In genomic region chr10:39597116-39597791, GRCm38 (mm10) we compare ENCODE assay signal across 16 mouse cellular contexts. TPM values are rescaled to one million over a fixed set of nuclear protein-coding genes. Genes with fewer than 3 reads are reported as not detected.
DNase-seq lines count a peak whose midpoint lies in the region; ATAC-seq and TF ChIP-seq lines count a peak whose summit lies in the region.
"Had no signal": no experiment of that assay in that cellular context is flagged by ENCODE, and none has a peak within 500 bp of the region (broad histone marks: within the 10 kb centered on the region; RNA-seq: fewer than 3 reads in every experiment).

No protein-coding gene starts in this region.

- 0 out of 2 replicates have a peak, but pooled peaks have one; percentile 21 for ATAC-seq in lung, embryonic 14.5 days (ENCODE audit: insufficient read depth)
- no peak; the same call in 1 of the 2 replicates for ATAC-seq in embryonic facial prominence, embryonic 15.5 days (ENCODE audit: insufficient number of reproducible peaks, low FRiP score, low TSS enrichment, low read depth)
- ATAC-seq in hindbrain, postnatal 0 days, result peak; percentile 48
- peak; percentile 62 for ATAC-seq in neural tube, embryonic 14.5 days (ENCODE audit: low read depth)
- ATAC-seq: activated CD4-positive, CD25-positive, alpha-beta regulatory T cell, adult 4 months; inflammation-experienced regulatory T-cells, adult 6 months had no signal

- no peak overlapping the region for H3K4me2 ChIP-seq in lung, embryonic 14.5 days
- no peak overlapping the region for H3K4me2 ChIP-seq in embryonic facial prominence, embryonic 15.5 days (replicated peaks)
- no peak overlapping the region for H3K4me2 ChIP-seq in hindbrain, postnatal 0 days (ENCODE audit: low read depth, low read length)
- no peak overlapping the region for H3K4me2 ChIP-seq in neural tube, embryonic 14.5 days (ENCODE audit: low read depth, low read length)
- H3K4me2 ChIP-seq: liver, embryonic 11.5 days had no signal

- peak; percentile 57 for DNase-seq in lung, embryonic 14.5 days
- DNase-seq in lung, postnatal 36 days, result no peak
- DNase-seq in hindbrain, postnatal 0 days (ENCODE audit: low spot score), result no peak
- DNase-seq in T-cell, adult 2 months (ENCODE audit: low spot score), result no peak
- no peak for DNase-seq in urinary bladder, postnatal 14 days (ENCODE audit: low spot score)
- no peak for DNase-seq in urinary bladder, postnatal 25 days (ENCODE audit: low spot score)
- DNase-seq: cerebellum, adult 18-20 months; gastrocnemius, postnatal 36 days; kidney, postnatal 36 days; retina, postnatal 1 day; spleen, adult 18-20 months had no signal

- H3K27ac ChIP-seq in lung, embryonic 14.5 days (ENCODE audit: low read depth), result peak overlapping the region; percentile 54; the same call in 1 of the 2 replicates
- H3K27ac ChIP-seq in embryonic facial prominence, embryonic 15.5 days (replicated peaks), result peak overlapping the region; percentile 70
- H3K27ac ChIP-seq in hindbrain, postnatal 0 days, result peak overlapping the region; percentile 27; the same call in 1 of the 2 replicates
- H3K27ac ChIP-seq in neural tube, embryonic 14.5 days (ENCODE audit: low read depth, low read length), result peak overlapping the region; percentile 85

- 0 out of 2 replicates have a peak, but pooled peaks cover 4% of the 10 kb centered on the region for H3K36me3 ChIP-seq in lung, embryonic 14.5 days (ENCODE audit: insufficient read depth)
- H3K36me3 ChIP-seq in embryonic facial prominence, embryonic 15.5 days, result no peaks in the 10 kb centered on the region
- H3K36me3 ChIP-seq in hindbrain, postnatal 0 days (ENCODE audit: insufficient read depth, low read length), result no peaks in the 10 kb centered on the region
- H3K36me3 ChIP-seq in neural tube, embryonic 14.5 days (ENCODE audit: control insufficient read depth, insufficient read depth, low read length), result no peaks in the 10 kb centered on the region

- WGBS in lung, embryonic 14.5 days, result 34% methylated on average over 9 of the region's 9 CpGs
- 27% methylated on average over 9 of the region's 9 CpGs for WGBS in embryonic facial prominence, embryonic 15.5 days
- WGBS in hindbrain, postnatal 0 days, result 26% methylated on average over 9 of the region's 9 CpGs
- 23% methylated on average over 9 of the region's 9 CpGs for WGBS in neural tube, embryonic 14.5 days

- H3K4me1 ChIP-seq in lung, embryonic 14.5 days (ENCODE audit: insufficient read depth), result peaks cover 18% of the 10 kb centered on the region
- H3K4me1 ChIP-seq in embryonic facial prominence, embryonic 15.5 days, result peaks cover 34% of the 10 kb centered on the region
- H3K4me1 ChIP-seq in hindbrain, postnatal 0 days (ENCODE audit: insufficient read depth, low read length), result no peaks in the 10 kb centered on the region
- H3K4me1 ChIP-seq in neural tube, embryonic 14.5 days (ENCODE audit: control insufficient read depth, insufficient read depth, low read length), result peaks cover 15% of the 10 kb centered on the region

- peaks cover 11% of the 10 kb centered on the region for H3K9me3 ChIP-seq in lung, embryonic 14.5 days (ENCODE audit: low read depth, low read length)
- H3K9me3 ChIP-seq in embryonic facial prominence, embryonic 15.5 days (replicated peaks), result 0 out of 2 replicates have a peak, but pooled peaks cover 4% of the 10 kb centered on the region
- no peaks in the 10 kb centered on the region for H3K9me3 ChIP-seq in hindbrain, postnatal 0 days (ENCODE audit: low read length)
- H3K9me3 ChIP-seq in neural tube, embryonic 14.5 days (ENCODE audit: control insufficient read depth, low read length), result no peaks in the 10 kb centered on the region

- H3K9ac ChIP-seq in lung, embryonic 14.5 days, result 0 out of 2 replicates have a peak overlapping the region, but pooled peaks have one; percentile 5
- H3K9ac ChIP-seq in embryonic facial prominence, embryonic 15.5 days, result no peak overlapping the region
- H3K9ac ChIP-seq in hindbrain, postnatal 0 days (replicated peaks; ENCODE audit: low read length), result no peak overlapping the region; the same call in 1 of the 2 replicates
- peak overlapping the region; percentile 32; the same call in 1 of the 2 replicates for H3K9ac ChIP-seq in neural tube, embryonic 14.5 days (replicated peaks; ENCODE audit: low read depth, low read length)

- H3K4me3 ChIP-seq in lung, embryonic 14.5 days (ENCODE audit: low read depth, low read length), result no peak overlapping the region
- H3K4me3 ChIP-seq in embryonic facial prominence, embryonic 15.5 days (replicated peaks), result no peak overlapping the region
- H3K4me3 ChIP-seq in hindbrain, postnatal 0 days (ENCODE audit: low read length), result no peak overlapping the region
- no peak overlapping the region for H3K4me3 ChIP-seq in neural tube, embryonic 14.5 days (ENCODE audit: low read depth, low read length)

- no peaks in the 10 kb centered on the region for H3K27me3 ChIP-seq in lung, embryonic 14.5 days (ENCODE audit: insufficient read depth, low read length)
- H3K27me3 ChIP-seq in embryonic facial prominence, embryonic 15.5 days, result no peaks in the 10 kb centered on the region
- no peaks in the 10 kb centered on the region for H3K27me3 ChIP-seq in hindbrain, postnatal 0 days (ENCODE audit: insufficient read depth, low read length)
- H3K27me3 ChIP-seq in neural tube, embryonic 14.5 days (ENCODE audit: control insufficient read depth, insufficient read depth, low read length), result no peaks in the 10 kb centered on the region

- no peak for TF ChIP-seq CTCF in lung, embryonic 14.5 days (IDR thresholded peaks at IDR 0.05; ENCODE audit: low read depth)
- no peak for TF ChIP-seq CTCF in hindbrain, postnatal 0 days (IDR thresholded peaks at IDR 0.05; ENCODE audit: low read depth)

RNA-seq across cellular contexts. Expression of gene Traf3ip2, which starts 15.5 kb away (rescaled TPM):
- polyA plus RNA-seq in lung, embryonic 14.5 days (2014; fragmentation: Nextera tagmentation; extraction: Ambion mirVana), result 27.9 TPM in 2 replicates
- 22.2 and 22.3 TPM in 2 replicates for polyA plus RNA-seq in embryonic facial prominence, embryonic 15.5 days (2015; fragmentation: Nextera tagmentation; extraction: Ambion mirVana)
- 5.3 and 9.6 TPM in 2 replicates for total RNA-seq in hindbrain, postnatal 0 days (2014; rRNA removed)
- 5.7 and 6.2 TPM in 2 replicates for polyA plus RNA-seq in hindbrain, postnatal 0 days (2015; fragmentation: Nextera tagmentation; extraction: Ambion mirVana)
- polyA plus RNA-seq in neural tube, embryonic 14.5 days (2014; fragmentation: Nextera tagmentation; extraction: Ambion mirVana), result 5.7 and 6.1 TPM in 2 replicates

Comparison
In these comparisons a context has a peak if more than half of its experiments do, and no peak if none do; other contexts are left out.
1. H3K27ac ChIP-seq: peak in every context shown above with its lines; median percentile 85 in neural tube, embryonic 14.5 days; 70 in embryonic facial prominence, embryonic 15.5 days; 54 in lung, embryonic 14.5 days; 27 in hindbrain, postnatal 0 days.
2. H3K9ac ChIP-seq: peak in lung, embryonic 14.5 days (single experiment) and neural tube, embryonic 14.5 days (single experiment); none in embryonic facial prominence, embryonic 15.5 days (single experiment) and hindbrain, postnatal 0 days (single experiment).